Mouse (Mus musculus) forebrain, embryonic 13.5 days (tissue): ENCODE results near the gene Tsc22d4. TPM values are rescaled to one million over a fixed set of nuclear protein-coding genes. Genes with fewer than 3 reads are reported as not detected.
A peak's percentile ranks its signal among the peaks of the same experiment; 100 is the strongest.
"Not testable (repeated sequence)": the region's sequence is repeated elsewhere in the genome, so short reads cannot be mapped to it uniquely, and the experiment has no call there.

Source experiments
- ATAC-seq: fragments of 200-750 bp; cut with Nextera tagmentation; 2 replicates; pipeline ENCODE4 v1.8.0; 2017
- H3K27ac ChIP-seq: fragments of 300-500 bp; sonication (generic); 2 replicates; pipeline ENCODE4 v1.5.1; 2015; ENCODE audit warnings: inconsistent platforms, mild to moderate bottlenecking, moderate library complexity
- H3K27me3 ChIP-seq: fragments of 300-500 bp; sonication (generic); 2 replicates; pipeline ENCODE4 v1.6.1; 2015; ENCODE audit warnings: mild to moderate bottlenecking, inconsistent platforms
- H3K36me3 ChIP-seq: fragments of 300-500 bp; sonication (generic); 2 replicates; pipeline ENCODE4 v1.6.1; 2015; ENCODE audit warnings: mild to moderate bottlenecking, inconsistent platforms; ENCODE audit not compliant: poor library complexity, severe bottlenecking
- H3K4me1 ChIP-seq: fragments of 300-500 bp; sonication (generic); 2 replicates; pipeline ENCODE4 v1.6.1; 2015; ENCODE audit warnings: inconsistent platforms
- H3K4me2 ChIP-seq: fragments of 300-500 bp; sonication (generic); 2 replicates; pipeline ENCODE4 v1.6.1; 2015; ENCODE audit warnings: inconsistent platforms, mild to moderate bottlenecking, moderate library complexity
- H3K4me3 ChIP-seq: fragments of 300-500 bp; sonication (generic); 2 replicates; pipeline ENCODE4 v1.5.1; 2015; ENCODE audit warnings: mild to moderate bottlenecking, inconsistent platforms
- H3K9ac ChIP-seq: fragments of 300-500 bp; sonication (generic); 2 replicates; pipeline ENCODE4 v1.6.1; 2015; ENCODE audit warnings: mild to moderate bottlenecking, inconsistent platforms
- H3K9me3 ChIP-seq: fragments of 300-500 bp; sonication (generic); replicated peaks from 2 replicates; pipeline ENCODE4 v1.6.1; 2016; ENCODE audit warnings: inconsistent platforms
- WGBS: fragments of 180-500 bp; shearing (Covaris S2); methylation state at CpG from one replicate; pipeline ENCODE4 v1.1.7; 2015; 5-methylcytosine and 5-hydroxymethylcytosine counted together
- polyA plus RNA-seq: library from polyadenylated mRNA; unstranded; fragments of >200 nt; fragmentation: Nextera tagmentation; extraction: Ambion mirVana; gene quantifications from 2 replicates; pipeline ENCODE4 v1.2.1, GENCODE M21; 2015

Tsc22d4 gene
- polyA plus RNA-seq: 64.3 and 71.0 TPM in 2 replicates

GRCm38 (mm10) chr5:137745214-137746171 is at the start of gene Tsc22d4:
TSS of gene Tsc22d4 (plus strand) at chr5:137745730.
- Histone ChIP-seq H3K27me3 (no peaks in the 10 kb centered on the region), H3K9ac (peak within 1 kb of the TSS; percentile 84), H3K4me2 (peak within 1 kb of the TSS; percentile 99), H3K9me3 (no peaks in the 10 kb centered on the region), H3K27ac (peak within 1 kb of the TSS; percentile 94), H3K4me1 (peaks cover 48% of the 10 kb centered on the region), H3K36me3 (peaks cover 7% of the 10 kb centered on the region; the same call in 1 of the 2 replicates), H3K4me3 (peak within 1 kb of the TSS; percentile 69)
- peak; percentile 85 for ATAC-seq
- WGBS: 6% methylated on average over 28 of the region's 28 CpGs

DNA sequence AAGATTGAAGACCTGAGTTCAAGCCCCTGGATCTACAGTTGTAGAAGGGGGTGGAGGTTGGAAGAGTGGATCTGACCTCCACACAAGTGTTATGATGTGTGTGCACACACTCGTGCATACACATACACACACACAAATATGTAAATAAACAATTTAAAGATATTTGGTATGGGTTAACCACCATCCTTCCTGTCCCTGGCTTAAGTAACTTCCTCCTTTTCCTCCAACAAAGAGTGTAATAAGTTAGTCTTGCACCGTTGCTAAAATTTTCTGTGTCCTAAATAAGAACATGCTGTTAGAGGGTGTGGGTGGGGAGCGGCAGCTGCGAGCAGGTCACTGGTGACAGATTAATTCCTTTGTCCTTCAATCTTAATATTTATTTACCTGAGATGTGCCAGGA is 49.6 kb upstream of the Tsc22d4 start:
- no peak overlapping the region for H3K4me3 ChIP-seq
- no peaks in the 10 kb centered on the region for H3K27me3 ChIP-seq
- no peak overlapping the region for H3K4me2 ChIP-seq
- WGBS: 90% methylated on average over 4 of the region's 4 CpGs
- ATAC-seq: no peak
- H3K9ac ChIP-seq: no peak overlapping the region
- no peaks in the 10 kb centered on the region for H3K36me3 ChIP-seq
- H3K4me1 ChIP-seq: peaks cover 4% of the 10 kb centered on the region; the same call in 1 of the 2 replicates
- H3K9me3 ChIP-seq: no peaks in the 10 kb centered on the region
- no peak overlapping the region for H3K27ac ChIP-seq

GRCm38 (mm10) chr5:137699080-137699479 is 46.5 kb upstream of the Tsc22d4 start:
- no peak overlapping the region for H3K27ac ChIP-seq
- no peak overlapping the region for H3K9ac ChIP-seq
- no peaks in the 10 kb centered on the region for H3K9me3 ChIP-seq
- no peak for ATAC-seq
- WGBS: 73% methylated on average over 3 of the region's 3 CpGs
- H3K27me3 ChIP-seq: no peaks in the 10 kb centered on the region
- H3K4me3 ChIP-seq: no peak overlapping the region
- H3K4me1 ChIP-seq: peaks cover 4% of the 10 kb centered on the region; the same call in 1 of the 2 replicates
- no peaks in the 10 kb centered on the region for H3K36me3 ChIP-seq
- no peak overlapping the region for H3K4me2 ChIP-seq

GRCm38 (mm10) chr5:137699850-137700249 is 45.7 kb upstream of the Tsc22d4 start:
- Histone ChIP-seq H3K9me3 (no peaks in the 10 kb centered on the region), H3K4me2 (no peak overlapping the region), H3K4me1 (peaks cover 1% of the 10 kb centered on the region; the same call in 1 of the 2 replicates), H3K27me3 (no peaks in the 10 kb centered on the region), H3K9ac (no peak overlapping the region), H3K27ac (no peak overlapping the region), H3K4me3 (no peak overlapping the region), H3K36me3 (no peaks in the 10 kb centered on the region)
- WGBS: 68% methylated on average over 2 of the region's 2 CpGs
- ATAC-seq: no peak

GRCm38 (mm10) chr5:137705242-137705641 is 40.3 kb upstream of the Tsc22d4 start:
- H3K4me3 ChIP-seq: no peak overlapping the region
- peaks cover 16% of the 10 kb centered on the region for H3K4me1 ChIP-seq
- no peak for ATAC-seq
- H3K4me2 ChIP-seq: no peak overlapping the region
- H3K27me3 ChIP-seq: no peaks in the 10 kb centered on the region
- no peaks in the 10 kb centered on the region for H3K36me3 ChIP-seq
- WGBS: 44% methylated on average over 6 of the region's 6 CpGs
- H3K9ac ChIP-seq: no peak overlapping the region
- H3K27ac ChIP-seq: no peak overlapping the region
- no peaks in the 10 kb centered on the region for H3K9me3 ChIP-seq

DNA sequence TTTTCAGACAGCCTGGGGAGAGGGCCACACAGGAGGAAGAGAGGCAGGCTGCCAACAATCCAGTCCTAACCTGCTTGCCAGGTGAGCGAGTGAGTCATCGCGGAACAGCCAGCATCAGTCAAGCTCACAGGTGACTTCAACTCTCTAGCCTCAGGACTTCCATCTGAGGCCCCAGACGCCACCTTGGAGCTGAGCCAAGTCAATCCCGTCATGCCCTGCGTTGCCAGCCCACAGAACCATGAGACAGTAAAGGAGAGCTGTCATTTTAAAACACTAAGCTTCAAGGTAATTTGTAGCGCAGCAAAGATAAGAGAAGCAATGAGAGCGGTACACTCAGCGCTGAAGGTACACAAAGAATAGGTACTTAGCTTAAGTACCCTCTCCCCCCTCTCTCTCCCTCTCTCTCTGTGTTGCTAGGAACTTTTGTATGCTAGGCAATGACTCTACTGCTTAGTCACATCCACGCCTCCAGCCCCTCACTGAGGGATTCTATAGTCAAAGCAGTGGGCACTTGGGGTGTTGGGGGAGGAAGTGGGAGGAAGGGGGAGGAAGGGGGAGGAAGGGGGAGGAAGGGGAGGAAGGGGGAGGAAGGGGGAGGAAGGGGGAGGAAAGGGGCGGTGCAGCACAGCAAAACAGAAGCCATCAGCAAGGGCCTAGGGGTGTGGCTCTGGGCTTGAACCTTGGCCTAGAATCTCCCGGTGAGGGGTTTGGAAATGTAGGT is 38.5 kb upstream of the Tsc22d4 start:
- Histone ChIP-seq H3K4me2 (peak overlapping the region; percentile 26), H3K36me3 (no peaks in the 10 kb centered on the region), H3K4me3 (no peak overlapping the region), H3K4me1 (peaks cover 16% of the 10 kb centered on the region), H3K9me3 (no peaks in the 10 kb centered on the region), H3K27me3 (no peaks in the 10 kb centered on the region), H3K27ac (no peak overlapping the region), H3K9ac (no peak overlapping the region)
- no peak for ATAC-seq
- WGBS: 56% methylated on average over 12 of the region's 12 CpGs

DNA sequence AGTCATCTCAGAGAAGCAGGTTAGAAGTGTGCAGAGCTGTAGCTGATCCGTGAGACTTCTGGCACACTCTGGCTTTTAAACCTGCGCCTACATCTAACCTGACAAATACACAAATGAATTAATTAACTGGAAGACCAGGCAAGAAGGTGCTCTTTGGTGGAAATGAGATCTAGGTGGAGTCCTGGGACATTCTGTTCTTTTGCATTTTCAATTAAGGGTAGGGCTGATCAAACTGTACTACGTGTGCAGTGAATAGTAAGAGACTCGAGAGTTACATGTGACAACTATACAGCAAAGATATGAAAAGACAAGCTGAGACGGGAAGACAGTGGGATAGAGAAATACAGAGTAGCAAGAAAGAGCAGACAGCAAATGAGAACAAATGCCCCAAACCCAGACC is 32.1 kb upstream of the Tsc22d4 start:
- Histone ChIP-seq H3K36me3 (no peaks in the 10 kb centered on the region), H3K4me3 (no peak overlapping the region), H3K9me3 (no peaks in the 10 kb centered on the region), H3K4me1 (no peaks in the 10 kb centered on the region), H3K4me2 (no peak overlapping the region), H3K27ac (no peak overlapping the region), H3K27me3 (no peaks in the 10 kb centered on the region), H3K9ac (no peak overlapping the region)
- 78% methylated on average over 5 of the region's 5 CpGs for WGBS
- no peak for ATAC-seq

GRCm38 (mm10) chr5:137715685-137716084 is 29.8 kb upstream of the Tsc22d4 start:
- Histone ChIP-seq H3K4me2 (no peak overlapping the region), H3K4me1 (no peaks in the 10 kb centered on the region), H3K27me3 (no peaks in the 10 kb centered on the region), H3K9me3 (no peaks in the 10 kb centered on the region), H3K36me3 (no peaks in the 10 kb centered on the region), H3K9ac (no peak overlapping the region), H3K27ac (no peak overlapping the region), H3K4me3 (no peak overlapping the region)
- no peak for ATAC-seq
- 83% methylated on average over 8 of the region's 8 CpGs for WGBS

DNA sequence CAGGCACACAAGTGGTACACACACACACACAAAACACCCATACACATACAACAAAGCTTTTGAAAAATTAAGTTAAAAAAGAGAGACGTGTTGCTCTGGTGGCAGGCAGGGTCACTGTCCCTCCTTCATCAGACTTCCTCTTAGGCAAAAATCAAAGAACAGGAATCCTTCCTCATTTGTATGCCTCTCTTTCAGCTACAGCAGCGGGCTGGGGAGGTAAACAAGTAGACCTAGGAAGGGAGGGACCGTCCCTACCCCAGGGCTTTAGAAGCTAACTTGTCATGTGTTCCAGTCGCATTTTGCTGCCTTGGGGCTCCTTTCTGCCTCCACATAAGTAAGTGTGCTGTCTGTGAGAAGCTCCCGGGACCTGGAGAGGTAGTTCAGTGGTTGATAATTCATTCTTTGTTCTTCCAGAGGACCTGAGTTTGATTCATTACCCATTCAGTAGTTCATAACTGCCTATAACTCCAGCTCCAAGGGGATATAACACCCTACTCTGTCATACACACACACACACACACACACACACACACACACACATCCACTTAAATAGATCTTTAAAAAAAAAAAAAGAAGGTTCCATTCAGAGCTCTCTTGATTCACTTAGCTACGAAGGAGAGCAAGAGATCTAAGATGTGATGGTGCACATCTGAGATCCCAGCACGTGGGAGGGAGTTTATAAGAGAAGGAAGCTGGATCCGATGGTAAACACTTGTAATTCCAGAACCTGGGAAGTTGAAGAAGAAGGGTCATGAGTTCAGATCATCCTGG is 27.3 kb upstream of the Tsc22d4 start:
- Histone ChIP-seq H3K27me3 (no peaks in the 10 kb centered on the region), H3K4me3 (no peak overlapping the region), H3K27ac (no peak overlapping the region), H3K9me3 (no peaks in the 10 kb centered on the region), H3K4me2 (no peak overlapping the region), H3K4me1 (no peaks in the 10 kb centered on the region), H3K9ac (no peak overlapping the region), H3K36me3 (no peaks in the 10 kb centered on the region)
- no peak for ATAC-seq
- WGBS: 65% methylated on average over 8 of the region's 8 CpGs

DNA sequence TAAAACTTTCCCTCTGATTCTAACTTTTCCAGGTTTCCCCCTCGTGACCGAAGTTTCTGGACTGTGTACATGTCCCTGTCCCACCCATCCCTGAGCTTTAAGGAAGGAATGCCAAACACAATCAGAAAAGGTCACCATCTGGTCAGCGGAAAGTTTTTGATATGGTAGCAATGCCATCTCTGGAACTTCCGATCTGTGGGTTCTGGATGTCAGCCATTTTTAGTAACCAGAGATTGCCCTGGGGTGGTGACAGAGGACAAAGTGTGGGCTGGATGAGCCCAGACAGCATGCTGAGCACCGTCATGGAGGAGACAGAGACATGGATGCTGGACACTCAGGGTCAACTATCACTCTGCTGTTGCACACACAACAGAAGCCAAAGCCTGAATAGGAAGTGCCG is 26.4 kb upstream of the Tsc22d4 start:
- H3K36me3 ChIP-seq: no peaks in the 10 kb centered on the region
- H3K4me1 ChIP-seq: no peaks in the 10 kb centered on the region
- no peak overlapping the region for H3K4me3 ChIP-seq
- H3K27ac ChIP-seq: no peak overlapping the region
- no peaks in the 10 kb centered on the region for H3K9me3 ChIP-seq
- H3K27me3 ChIP-seq: no peaks in the 10 kb centered on the region
- no peak overlapping the region for H3K9ac ChIP-seq
- no peak for ATAC-seq
- no peak overlapping the region for H3K4me2 ChIP-seq
- WGBS: 93% methylated on average over 6 of the region's 6 CpGs

DNA sequence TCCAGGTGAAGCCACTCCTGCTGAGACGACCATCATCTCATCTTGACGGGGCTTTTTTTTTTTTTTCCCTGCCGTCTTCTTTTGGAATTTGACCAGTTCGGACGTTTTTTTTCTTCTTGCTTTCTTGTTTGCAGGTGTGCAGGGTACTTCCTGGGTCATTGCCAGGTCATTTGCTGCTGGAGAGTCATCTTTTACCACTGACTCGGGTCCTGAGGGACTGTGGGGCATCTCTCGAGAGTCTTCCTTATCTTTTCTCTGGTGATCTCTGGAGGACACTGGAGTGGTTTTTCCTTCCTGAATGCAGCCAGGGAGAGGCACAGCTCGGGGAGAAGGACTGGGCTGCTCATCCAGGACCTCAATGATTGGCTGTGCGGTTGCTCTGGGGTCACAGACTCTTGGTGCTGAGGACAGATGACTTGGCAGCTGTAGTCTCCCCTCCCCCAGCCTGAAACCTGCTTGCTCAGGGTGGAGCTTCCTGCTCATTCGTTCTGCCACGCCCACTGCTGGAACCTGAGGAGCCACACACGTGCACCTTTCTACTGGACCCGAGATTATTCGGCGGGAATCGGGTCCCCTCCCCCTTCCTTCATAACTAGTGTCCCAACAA is 24.9 kb upstream of the Tsc22d4 start:
- not testable (repeated sequence) for H3K9me3 ChIP-seq, ATAC-seq, H3K4me1 ChIP-seq, H3K27ac ChIP-seq, H3K27me3 ChIP-seq, H3K9ac ChIP-seq, H3K4me3 ChIP-seq, H3K36me3 ChIP-seq
- WGBS: 39% methylated on average over 9 of the region's 16 CpGs
- peak overlapping the region; percentile 24; the same call in 1 of the 2 replicates for H3K4me2 ChIP-seq
